Mouse (Mus musculus): ENCODE measurements at regions not wholly inside any gene's neighbourhood (a gene's known extent, or its start where the extent isn't known, plus 50 kb on each side); places are given as distances from the start of the nearest gene placed in this dataset.

DNA sequence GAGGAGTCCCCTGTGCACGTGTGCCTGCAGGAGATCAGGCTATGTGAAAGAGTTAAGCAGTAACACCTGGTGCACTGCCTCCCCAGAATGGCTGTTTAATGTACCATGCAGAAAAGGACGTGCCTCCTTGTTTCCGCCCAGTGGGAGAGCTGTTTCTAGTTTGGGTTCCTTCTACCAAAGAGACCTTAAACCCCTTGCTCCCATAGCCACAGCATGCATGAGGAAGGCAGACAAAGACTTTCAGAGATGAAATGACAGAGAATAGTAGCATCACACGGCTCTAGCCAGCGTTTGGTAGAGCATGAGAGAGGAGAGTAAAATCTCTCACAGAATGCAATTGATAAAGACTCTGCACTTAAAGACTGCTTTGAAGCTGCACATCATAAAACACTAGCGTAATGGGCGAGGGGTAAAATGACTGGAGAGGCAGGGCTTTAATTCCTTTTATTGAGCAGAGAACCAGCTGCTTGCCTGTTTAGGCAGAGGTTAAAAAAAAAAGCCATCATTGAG is 74.3 kb upstream of the Gbe1 start:
- Histone ChIP-seq H3K27ac (ENCODE audit: low read length) (no peak overlapping the region), H3K36me3 (ENCODE audit: control insufficient read depth, insufficient read depth) (no peaks in the 10 kb centered on the region), H3K9me3 (replicated peaks; ENCODE audit: control insufficient read depth, low read length) (no peaks in the 10 kb centered on the region), H3K9ac (ENCODE audit: low read length) (no peak overlapping the region), H3K4me3 (ENCODE audit: low read length) (no peak overlapping the region), H3K27me3 (ENCODE audit: control insufficient read depth, insufficient read depth, low read length) (no peaks in the 10 kb centered on the region), H3K4me2 (ENCODE audit: low read depth, low read length) (no peak overlapping the region), H3K4me1 (ENCODE audit: control insufficient read depth, insufficient read depth, low read length) (peaks cover 3% of the 10 kb centered on the region; the same call in 1 of the 2 replicates)
- ATAC-seq (replicated peaks; ENCODE audit: extremely low read depth, insufficient read depth, low FRiP score): no peak
- 62% methylated on average over 7 of the region's 7 CpGs for WGBS

DNA sequence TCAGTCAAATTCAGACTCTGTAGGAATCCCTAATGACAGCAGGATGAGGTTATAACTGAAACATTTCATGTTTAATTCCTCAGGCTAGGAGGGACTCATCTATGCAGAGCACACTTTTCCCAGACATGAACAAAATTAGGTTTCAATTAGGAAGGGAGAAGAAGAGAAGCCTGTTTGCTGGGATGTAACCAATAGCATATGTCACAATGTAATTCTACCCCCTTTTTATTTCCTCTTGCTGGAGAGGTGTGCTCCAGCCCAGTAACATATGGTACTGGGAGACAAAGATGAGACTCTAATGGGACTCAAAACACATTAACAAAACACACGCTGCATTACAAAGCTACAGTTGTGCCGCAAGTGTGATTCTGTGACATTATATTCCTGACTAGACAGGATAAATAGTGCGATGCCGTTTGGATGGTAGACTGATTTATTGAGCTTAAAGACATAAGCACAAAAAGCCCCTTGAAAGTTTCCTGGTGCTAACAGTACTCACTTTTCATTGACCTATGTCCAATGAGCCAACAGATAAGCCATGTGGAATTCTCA is 69.5 kb upstream of the Gbe1 start:
- Histone ChIP-seq H3K9me3 (replicated peaks; ENCODE audit: control insufficient read depth, low read length) (no peaks in the 10 kb centered on the region), H3K4me1 (ENCODE audit: control insufficient read depth, insufficient read depth, low read length) (peaks cover 3% of the 10 kb centered on the region; the same call in 1 of the 2 replicates), H3K27me3 (ENCODE audit: control insufficient read depth, insufficient read depth, low read length) (no peaks in the 10 kb centered on the region), H3K27ac (ENCODE audit: low read length) (no peak overlapping the region), H3K4me3 (ENCODE audit: low read length) (no peak overlapping the region), H3K9ac (ENCODE audit: low read length) (no peak overlapping the region), H3K4me2 (ENCODE audit: low read depth, low read length) (no peak overlapping the region), H3K36me3 (ENCODE audit: control insufficient read depth, insufficient read depth) (no peaks in the 10 kb centered on the region)
- ATAC-seq (replicated peaks; ENCODE audit: extremely low read depth, insufficient read depth, low FRiP score): no peak
- 84% methylated on average over 4 of the region's 4 CpGs for WGBS

DNA sequence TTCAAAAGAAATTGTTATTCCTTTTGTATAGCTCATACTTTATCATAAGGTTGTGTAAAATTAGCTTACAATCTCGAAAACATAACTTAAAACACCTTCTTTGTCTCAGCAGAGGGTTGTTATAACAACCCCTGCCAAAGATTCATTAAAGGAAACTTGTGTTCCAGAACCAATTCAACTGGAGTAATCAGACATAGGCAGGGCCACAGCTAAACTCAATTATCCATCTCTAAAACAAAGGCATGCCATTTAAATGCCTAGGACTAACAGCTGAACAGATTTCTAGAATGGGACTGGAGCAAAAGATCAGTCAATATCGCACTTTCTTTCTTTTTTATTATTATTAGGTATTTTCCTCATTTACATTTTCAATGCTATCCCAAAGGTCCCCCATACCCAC is 68.8 kb upstream of the Gbe1 start:
- Histone ChIP-seq H3K27me3 (ENCODE audit: control insufficient read depth, insufficient read depth, low read length) (no peaks in the 10 kb centered on the region), H3K9me3 (replicated peaks; ENCODE audit: control insufficient read depth, low read length) (no peaks in the 10 kb centered on the region), H3K36me3 (ENCODE audit: control insufficient read depth, insufficient read depth) (no peaks in the 10 kb centered on the region), H3K27ac (ENCODE audit: low read length) (no peak overlapping the region), H3K9ac (ENCODE audit: low read length) (no peak overlapping the region), H3K4me3 (ENCODE audit: low read length) (no peak overlapping the region), H3K4me2 (ENCODE audit: low read depth, low read length) (no peak overlapping the region), H3K4me1 (ENCODE audit: control insufficient read depth, insufficient read depth, low read length) (peaks cover 3% of the 10 kb centered on the region; the same call in 1 of the 2 replicates)
- WGBS: 78% methylated on average over 2 of the region's 2 CpGs
- no peak for ATAC-seq (replicated peaks; ENCODE audit: extremely low read depth, insufficient read depth, low FRiP score)

DNA sequence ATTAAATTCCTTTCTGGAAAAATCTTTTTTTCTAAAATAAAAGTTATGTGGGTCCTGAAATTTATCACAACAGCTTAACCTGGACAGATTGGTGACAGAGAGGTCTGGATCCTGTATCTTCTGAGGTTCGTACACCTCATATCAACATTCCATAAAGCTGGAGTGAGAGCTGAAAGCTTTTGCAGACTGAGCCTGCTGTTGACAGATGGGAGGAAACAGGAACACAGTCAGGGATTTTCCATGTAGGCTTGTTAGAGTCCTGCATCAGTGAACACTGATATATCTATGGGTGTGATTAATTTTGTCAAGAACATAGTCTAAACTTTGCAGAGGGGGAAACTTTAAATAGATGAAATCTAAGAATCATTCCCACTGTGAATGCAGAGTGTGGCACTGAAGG is 54.4 kb upstream of the Gbe1 start:
- H3K9me3 ChIP-seq (replicated peaks; ENCODE audit: control insufficient read depth, low read length): no peaks in the 10 kb centered on the region
- no peak overlapping the region for H3K4me3 ChIP-seq (ENCODE audit: low read length)
- peaks cover 11% of the 10 kb centered on the region; the same call in 1 of the 2 replicates for H3K4me1 ChIP-seq (ENCODE audit: control insufficient read depth, insufficient read depth, low read length)
- WGBS: 15% methylated on average over 1 of the region's 1 CpGs
- no peaks in the 10 kb centered on the region for H3K36me3 ChIP-seq (ENCODE audit: control insufficient read depth, insufficient read depth)
- peak; percentile 94 for ATAC-seq (replicated peaks; ENCODE audit: extremely low read depth, insufficient read depth, low FRiP score)
- H3K4me2 ChIP-seq (ENCODE audit: low read depth, low read length): peak overlapping the region; percentile 27; the same call in 1 of the 2 replicates
- H3K27me3 ChIP-seq (ENCODE audit: control insufficient read depth, insufficient read depth, low read length): no peaks in the 10 kb centered on the region
- H3K9ac ChIP-seq (ENCODE audit: low read length): no peak overlapping the region
- H3K27ac ChIP-seq (ENCODE audit: low read length): peak overlapping the region; percentile 70

DNA sequence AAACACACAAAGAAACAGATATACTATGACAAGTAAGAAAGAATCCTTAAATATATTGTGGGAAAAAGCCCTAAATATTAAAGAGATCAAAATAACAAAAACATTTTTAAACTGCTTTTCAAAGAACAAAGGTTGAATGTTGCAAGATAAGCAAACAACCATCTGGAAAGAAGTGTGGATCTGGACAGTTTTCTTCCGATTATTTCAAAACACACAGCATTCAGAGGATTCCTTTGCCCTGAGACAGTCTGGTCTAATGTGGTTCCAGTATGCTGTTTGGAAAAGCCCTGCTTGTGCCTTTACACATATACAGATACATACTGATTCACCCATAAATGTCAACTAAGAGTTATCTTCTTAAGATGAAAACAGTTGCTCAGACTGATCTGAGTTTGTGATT is 53.6 kb upstream of the Gbe1 start:
- ATAC-seq (replicated peaks; ENCODE audit: extremely low read depth, insufficient read depth, low FRiP score): no peak
- no peak overlapping the region for H3K4me3 ChIP-seq (ENCODE audit: low read length)
- no peaks in the 10 kb centered on the region for H3K36me3 ChIP-seq (ENCODE audit: control insufficient read depth, insufficient read depth)
- no peaks in the 10 kb centered on the region for H3K9me3 ChIP-seq (replicated peaks; ENCODE audit: control insufficient read depth, low read length)
- H3K27me3 ChIP-seq (ENCODE audit: control insufficient read depth, insufficient read depth, low read length): no peaks in the 10 kb centered on the region
- 26% methylated on average over 1 of the region's 1 CpGs for WGBS
- H3K4me2 ChIP-seq (ENCODE audit: low read depth, low read length): no peak overlapping the region
- H3K27ac ChIP-seq (ENCODE audit: low read length): peak overlapping the region; percentile 15
- H3K4me1 ChIP-seq (ENCODE audit: control insufficient read depth, insufficient read depth, low read length): peaks cover 9% of the 10 kb centered on the region; the same call in 1 of the 2 replicates
- no peak overlapping the region for H3K9ac ChIP-seq (ENCODE audit: low read length)

Measured in heart, embryonic 16.5 days (tissue).